In genomic region chr3:53173310-53174063, GRCm38 (mm10) we compare ENCODE assay signal across 24 mouse cellular contexts.
DNase-seq lines count a peak whose midpoint lies in the region; ATAC-seq and TF ChIP-seq lines count a peak whose summit lies in the region.
"Had no signal": no experiment of that assay in that cellular context is flagged by ENCODE, and none has a peak within 500 bp of the region (broad histone marks: within the 10 kb centered on the region; RNA-seq: fewer than 3 reads in every experiment).

No protein-coding gene starts in this region.

- DNase-seq in cerebellum, postnatal 4 days (ENCODE audit: low spot score in 2 of 2) = no peak
- peak; percentile 90 for DNase-seq in heart, adult 11 months
- no peak for DNase-seq in heart, adult 2 months
- peak; percentile 59 for DNase-seq in lung, postnatal 0 days (ENCODE audit: low spot score)
- DNase-seq in lung, adult 18-20 months = no peak
- peak; percentile 28 to 49 for DNase-seq in cerebellum, postnatal 36 days
- no peak for DNase-seq in adrenal gland, postnatal 25 days
- DNase-seq: adrenal gland, postnatal 10 days; heart, postnatal 4 days; kidney, adult 9 months; kidney, postnatal 14 days; retina, postnatal 1 day; right cerebral cortex, postnatal 25 days; spleen, adult 18-20 months had no signal

- H3K36me3 ChIP-seq in heart, adult 2 months (ENCODE audit: control insufficient read depth, insufficient read depth, low read length) = no peaks in the 10 kb centered on the region
- H3K36me3 ChIP-seq in lung, postnatal 0 days (ENCODE audit: insufficient read depth, low read length) = no peaks in the 10 kb centered on the region
- H3K36me3 ChIP-seq: embryonic facial prominence, embryonic 15.5 days; forebrain, embryonic 15.5 days; intestine, embryonic 15.5 days; neural tube, embryonic 13.5 days had no signal

- H3K9ac ChIP-seq in heart, adult 2 months (ENCODE audit: low read depth, low read length) = no peak overlapping the region
- H3K9ac ChIP-seq in lung, postnatal 0 days (replicated peaks; ENCODE audit: low read depth) = no peak overlapping the region
- H3K9ac ChIP-seq: embryonic facial prominence, embryonic 15.5 days; forebrain, embryonic 15.5 days; intestine, embryonic 15.5 days; neural tube, embryonic 13.5 days had no signal

- no peak overlapping the region for H3K4me2 ChIP-seq in lung, postnatal 0 days (replicated peaks; ENCODE audit: low read depth, low read length)
- H3K4me2 ChIP-seq: embryonic facial prominence, embryonic 15.5 days; forebrain, embryonic 15.5 days; heart, embryonic 11.5 days; intestine, embryonic 15.5 days; neural tube, embryonic 13.5 days had no signal

- H3K79me2 ChIP-seq in heart, adult 2 months (replicated peaks; ENCODE audit: control insufficient read depth, insufficient read depth, low read length) = no peaks in the 10 kb centered on the region

- WGBS in heart, adult 2 months = 75% methylated on average over 10 of the region's 10 CpGs
- WGBS in lung, postnatal 0 days = 81% methylated on average over 10 of the region's 10 CpGs

- H3K27ac ChIP-seq in heart, adult 2 months = no peak overlapping the region; the same call in 1 of the 2 replicates
- no peak overlapping the region for H3K27ac ChIP-seq in lung, postnatal 0 days (ENCODE audit: low read length)
- H3K27ac ChIP-seq: embryonic facial prominence, embryonic 15.5 days; forebrain, embryonic 15.5 days; intestine, embryonic 15.5 days; layer of hippocampus, adult 2 months; neural tube, embryonic 13.5 days had no signal

- H3K4me3 ChIP-seq in heart, adult 2 months = no peak overlapping the region
- H3K4me3 ChIP-seq in lung, postnatal 0 days (ENCODE audit: low read depth, low read length) = no peak overlapping the region
- H3K4me3 ChIP-seq: embryonic facial prominence, embryonic 15.5 days; forebrain, embryonic 15.5 days; intestine, embryonic 15.5 days; layer of hippocampus, adult 2 months; myocyte; neural tube, embryonic 13.5 days had no signal

- intact Hi-C loops in heart, adult 2 months (cut with DNase I) = no loop called here

- no peak for TF ChIP-seq POLR2A in heart, adult 2 months (IDR thresholded peaks at IDR 0.05; ENCODE audit: insufficient read depth, low read depth, low read length)

- peaks cover 4% of the 10 kb centered on the region for H3K4me1 ChIP-seq in heart, adult 2 months (ENCODE audit: control insufficient read depth, insufficient read depth, low read length)
- H3K4me1 ChIP-seq in lung, postnatal 0 days (ENCODE audit: insufficient read depth, low read depth, low read length) = no peaks in the 10 kb centered on the region
- H3K4me1 ChIP-seq: embryonic facial prominence, embryonic 15.5 days; forebrain, embryonic 15.5 days; intestine, embryonic 15.5 days; neural tube, embryonic 13.5 days had no signal

- peak; percentile 58; the same call in 1 of the 2 replicates for ATAC-seq in cerebellum, adult (ENCODE audit: insufficient number of reproducible peaks, low FRiP score, low TSS enrichment)
- ATAC-seq in lung, postnatal 0 days = peak; percentile 75
- ATAC-seq: forebrain, embryonic 15.5 days; hindbrain, embryonic 16.5 days; intestine, embryonic 15.5 days; midbrain, embryonic 16.5 days had no signal

- no peaks in the 10 kb centered on the region for H3K27me3 ChIP-seq in heart, adult 2 months (ENCODE audit: control insufficient read depth, insufficient read depth, low read length)
- H3K27me3 ChIP-seq in lung, postnatal 0 days (replicated peaks; ENCODE audit: insufficient read depth, low read length) = no peaks in the 10 kb centered on the region
- H3K27me3 ChIP-seq: embryonic facial prominence, embryonic 15.5 days; forebrain, embryonic 15.5 days; intestine, embryonic 15.5 days; neural tube, embryonic 13.5 days had no signal

- TF ChIP-seq EP300 in heart, adult 2 months (IDR thresholded peaks at IDR 0.05; ENCODE audit: insufficient read depth, low read depth, low read length) = no peak
- no peak for TF ChIP-seq EP300 in lung, postnatal 0 days (IDR thresholded peaks at IDR 0.05)

- no peak for TF ChIP-seq CTCF in heart, adult 2 months (IDR thresholded peaks at IDR 0.05)
- no peak for TF ChIP-seq CTCF in lung, postnatal 0 days (IDR thresholded peaks at IDR 0.05)

- no peaks in the 10 kb centered on the region for H3K9me3 ChIP-seq in lung, postnatal 0 days (ENCODE audit: low read length)
- H3K9me3 ChIP-seq: embryonic facial prominence, embryonic 15.5 days; forebrain, embryonic 15.5 days; intestine, embryonic 15.5 days; neural tube, embryonic 13.5 days had no signal

Comparison
In these comparisons a context has a peak if more than half of its experiments do, and no peak if none do; other contexts are left out.
1. DNase-seq: peak in heart, adult 11 months (single experiment), lung, postnatal 0 days (single experiment) and cerebellum, postnatal 36 days (2 of 2); none in cerebellum, postnatal 4 days (0 of 2), heart, adult 2 months (0 of 2), lung, adult 18-20 months (0 of 2) and adrenal gland, postnatal 25 days (single experiment).